Mouse (Mus musculus) intestine, postnatal 0 days (tissue): ENCODE data around the gene Mgst3. TPM values are rescaled to one million over a fixed set of nuclear protein-coding genes. Genes with fewer than 3 reads are reported as not detected.

Experiments
- ATAC-seq: fragments of 200-750 bp; cut with Nextera tagmentation; 2 replicates; pipeline ENCODE4 v1.8.0; 2017; ENCODE audit warnings: mild to moderate bottlenecking, moderate TSS enrichment, moderate library complexity
- H3K27ac ChIP-seq: fragments of 300-500 bp; sonication (generic); 2 replicates; pipeline ENCODE4 v1.5.1; 2014; ENCODE audit warnings: mild to moderate bottlenecking, low read depth, low read length, moderate library complexity
- H3K27me3 ChIP-seq: fragments of 300-500 bp; sonication (generic); replicated peaks from 2 replicates; pipeline ENCODE4 v1.6.1; 2014; ENCODE audit warnings: low read length, mixed read lengths; ENCODE audit not compliant: control insufficient read depth, insufficient read depth
- H3K36me3 ChIP-seq: fragments of 300-500 bp; sonication (generic); 2 replicates; pipeline ENCODE4 v1.6.1; 2014; ENCODE audit warnings: mild to moderate bottlenecking, moderate library complexity; ENCODE audit not compliant: control insufficient read depth, insufficient read depth
- H3K4me1 ChIP-seq: fragments of 300-500 bp; sonication (generic); replicated peaks from 2 replicates; pipeline ENCODE4 v1.6.1; 2014; ENCODE audit warnings: antibody characterized with exemption, low read length, mixed read lengths; ENCODE audit not compliant: control insufficient read depth, insufficient read depth
- H3K4me2 ChIP-seq: fragments of 300-500 bp; sonication (generic); replicated peaks from 2 replicates; pipeline ENCODE4 v1.6.1; 2014; ENCODE audit warnings: low read depth, mild to moderate bottlenecking, moderate library complexity
- H3K4me3 ChIP-seq: fragments of 300-500 bp; sonication (generic); 2 replicates; pipeline ENCODE4 v1.5.1; 2014; ENCODE audit warnings: low read depth, low read length
- H3K9ac ChIP-seq: fragments of 300-500 bp; sonication (generic); 2 replicates; pipeline ENCODE4 v1.6.1; 2014; ENCODE audit warnings: mild to moderate bottlenecking, low read depth, low read length
- H3K9me3 ChIP-seq: fragments of 300-500 bp; sonication (generic); 2 replicates; pipeline ENCODE4 v1.6.1; 2016; ENCODE audit warnings: mixed run types; ENCODE audit not compliant: control insufficient read depth
- CTCF ChIP-seq: sonication (generic); IDR thresholded peaks from 2 replicates; pipeline ENCODE4 v1.5.1; 2016; ENCODE audit warnings: low read depth, mild to moderate bottlenecking, control low read depth, antibody characterized with exemption, moderate library complexity
- WGBS: fragments of 180-500 bp; shearing (Covaris S2); extraction: QIAGEN DNeasy Blood & Tissue Kit; methylation state at CpG from one replicate; pipeline ENCODE4 v1.1.7; 2014; 5-methylcytosine and 5-hydroxymethylcytosine counted together
- microRNA-seq: library from miRNA; unstranded; fragments of <30 nt; microRNA quantifications from one replicate; pipeline ENCODE4, GENCODE M21; 2016
- polyA plus RNA-seq: library from polyadenylated mRNA; unstranded; fragments of >200 nt; fragmentation: Nextera tagmentation; extraction: Ambion mirVana; gene quantifications from 2 replicates; pipeline ENCODE4 v1.2.1, GENCODE M21; 2015

The Mgst3 gene
- polyA plus RNA-seq, 1 experiment from 2014 or later = 323 TPM

- 79% methylated on average over 8 of the region's 9 CpGs for WGBS
- Histone ChIP-seq H3K27me3 (0 out of 2 replicates have a peak, but pooled peaks cover 2% of the 10 kb centered on the region), H3K27ac (no peak overlapping the region), H3K9me3 (no peaks in the 10 kb centered on the region), H3K4me2 (no peak overlapping the region), H3K9ac (no peak overlapping the region), H3K36me3 (no peaks in the 10 kb centered on the region), H3K4me3 (no peak overlapping the region), H3K4me1 (no peaks in the 10 kb centered on the region)
- TF ChIP-seq CTCF = no peak
- no peak for ATAC-seq
These were observed 54.4 kb downstream of the Mgst3 start for GRCm38 (mm10) chr1:167339177-167339781.

GRCm38 (mm10) chr1:167337463-167338095 lies 56.1 kb downstream of the Mgst3 start:
- Histone ChIP-seq H3K9ac (no peak overlapping the region), H3K9me3 (no peaks in the 10 kb centered on the region), H3K4me2 (no peak overlapping the region), H3K36me3 (peaks cover 6% of the 10 kb centered on the region; the same call in 1 of the 2 replicates), H3K27me3 (0 out of 2 replicates have a peak, but pooled peaks cover 2% of the 10 kb centered on the region), H3K27ac (no peak overlapping the region), H3K4me3 (no peak overlapping the region), H3K4me1 (no peaks in the 10 kb centered on the region)
- peak; percentile 67; the same call in 1 of the 2 replicates for ATAC-seq
- peak; percentile 90 for TF ChIP-seq CTCF
- 20% methylated on average over 12 of the region's 12 CpGs for WGBS

- H3K4me1 ChIP-seq = no peaks in the 10 kb centered on the region
- 0 out of 2 replicates have a peak, but pooled peaks cover 2% of the 10 kb centered on the region for H3K27me3 ChIP-seq
- H3K36me3 ChIP-seq = peaks cover 17% of the 10 kb centered on the region; the same call in 1 of the 2 replicates
- WGBS = 86% methylated on average over 3 of the region's 3 CpGs
- H3K9me3 ChIP-seq = no peaks in the 10 kb centered on the region
- no peak for ATAC-seq
- no peak overlapping the region for H3K9ac ChIP-seq
- no peak overlapping the region for H3K27ac ChIP-seq
- H3K4me2 ChIP-seq = no peak overlapping the region
- no peak for TF ChIP-seq CTCF
- no peak overlapping the region for H3K4me3 ChIP-seq
These were observed 57.2 kb downstream of the Mgst3 start for GRCm38 (mm10) chr1:167336398-167336797.

- H3K4me2 ChIP-seq = no peak overlapping the region
- H3K4me3 ChIP-seq = no peak overlapping the region
- ATAC-seq = no peak
- H3K36me3 ChIP-seq = peaks cover 55% of the 10 kb centered on the region
- H3K27ac ChIP-seq = no peak overlapping the region
- no peaks in the 10 kb centered on the region for H3K27me3 ChIP-seq
- WGBS = 96% methylated on average over 8 of the region's 8 CpGs
- TF ChIP-seq CTCF = no peak
- H3K9ac ChIP-seq = no peak overlapping the region
- no peaks in the 10 kb centered on the region for H3K9me3 ChIP-seq
- H3K4me1 ChIP-seq = no peaks in the 10 kb centered on the region
These were observed 62.5 kb downstream of the Mgst3 start for GRCm38 (mm10) chr1:167331106-167331505.

- no peak for ATAC-seq
- peaks cover 62% of the 10 kb centered on the region for H3K36me3 ChIP-seq
These were observed 64.9 kb downstream of the Mgst3 start for GRCm38 (mm10) chr1:167328776-167329175.

More at GRCm38 (mm10) chr1:167328776-167329175, 64.9 kb downstream of the Mgst3 start:
- H3K4me2 ChIP-seq = no peak overlapping the region
- no peak for TF ChIP-seq CTCF
- H3K4me3 ChIP-seq = no peak overlapping the region
- WGBS = 93% methylated on average over 6 of the region's 6 CpGs
- H3K9me3 ChIP-seq = no peaks in the 10 kb centered on the region
- no peak overlapping the region for H3K27ac ChIP-seq
- H3K27me3 ChIP-seq = no peaks in the 10 kb centered on the region
- H3K4me1 ChIP-seq = no peaks in the 10 kb centered on the region
- H3K9ac ChIP-seq = no peak overlapping the region

Small RNA genes lying within 50 kb of the gene (microRNA-seq; reads per million reads assigned to microRNA genes)
- gene Gm25911 = not detected

Other genes with a start within 250 kb of the Mgst3 start
- 10.1 and 10.8 TPM in 2 replicates for gene Uck2, start 108.5 kb downstream of the Mgst3 start, polyA plus RNA-seq
- 82.6 and 95.3 TPM in 2 replicates for gene Tmco1, start 85.5 kb downstream of the Mgst3 start, polyA plus RNA-seq
- 185 and 214 TPM in 2 replicates for gene Aldh9a1, start 43.9 kb downstream of the Mgst3 start, polyA plus RNA-seq
- gene Lrrc52, start 72.9 kb upstream of the Mgst3 start, polyA plus RNA-seq = not detected in 2 replicates
- gene Rxrg, start 204.5 kb upstream of the Mgst3 start, polyA plus RNA-seq = 0.16 and 0.24 TPM in 2 replicates